Mouse (Mus musculus) lung, adult 2 months (tissue): Measurements from ENCODE around the gene Slc38a9.

Experiments
- CTCF ChIP-seq: fragments of 200-500 bp; IDR thresholded peaks from 2 replicates; pipeline ENCODE4 v1.5.1; 2011; ENCODE audit warnings: mild to moderate bottlenecking, low read length, control low read depth; ENCODE audit not compliant: insufficient read depth
- POLR2A ChIP-seq: fragments of 200-500 bp; IDR thresholded peaks from 2 replicates; pipeline ENCODE4 v1.6.1; 2011; ENCODE audit warnings: low read depth, mild to moderate bottlenecking, control low read depth, low read length, borderline replicate concordance; ENCODE audit errors: extremely low read depth

GRCm38 (mm10) chr13:112645529-112646186 is 14.9 kb upstream of the Slc38a9 start:
- no peak for TF ChIP-seq CTCF
- TF ChIP-seq POLR2A, result no peak
